Mouse (Mus musculus) stomach, embryonic 14.5 days (tissue): ENCODE data around the gene Rrm2. TPM values are rescaled to one million over a fixed set of nuclear protein-coding genes. Genes with fewer than 3 reads are reported as not detected.
A peak's percentile ranks its signal among the peaks of the same experiment; 100 is the strongest.

Source experiments
- ATAC-seq: fragments of 200-750 bp; cut with Nextera tagmentation; 2 replicates; pipeline ENCODE4 v1.8.0; 2017; ENCODE audit warnings: low read depth, moderate TSS enrichment; ENCODE audit not compliant: insufficient number of reproducible peaks, insufficient read depth, low FRiP score
- H3K27ac ChIP-seq: fragments of 300-500 bp; sonication (generic); 2 replicates; pipeline ENCODE4 v1.5.1; 2014; ENCODE audit warnings: mild to moderate bottlenecking, low read length, moderate library complexity, mixed read lengths
- H3K27me3 ChIP-seq: fragments of 300-500 bp; sonication (generic); 2 replicates; pipeline ENCODE4 v1.6.1; 2014; ENCODE audit warnings: low read length, control low read depth, mixed read lengths; ENCODE audit not compliant: control insufficient read depth, insufficient read depth
- H3K36me3 ChIP-seq: fragments of 300-500 bp; sonication (generic); 2 replicates; pipeline ENCODE4 v1.6.1; 2014; ENCODE audit warnings: mild to moderate bottlenecking, control low read depth, low read length, moderate library complexity, mixed read lengths; ENCODE audit not compliant: control insufficient read depth, insufficient read depth
- H3K4me1 ChIP-seq: fragments of 300-500 bp; sonication (generic); 2 replicates; pipeline ENCODE4 v1.6.1; 2014; ENCODE audit warnings: low read length, control low read depth, mixed read lengths; ENCODE audit not compliant: control insufficient read depth, insufficient read depth
- H3K4me2 ChIP-seq: fragments of 300-500 bp; sonication (generic); replicated peaks from 2 replicates; pipeline ENCODE4 v1.6.1; 2014; ENCODE audit warnings: low read depth, low read length, control low read depth
- H3K4me3 ChIP-seq: fragments of 300-500 bp; sonication (generic); 2 replicates; pipeline ENCODE4 v1.5.1; 2014; ENCODE audit warnings: low read depth, low read length, control low read depth
- H3K9ac ChIP-seq: fragments of 300-500 bp; sonication (generic); replicated peaks from 2 replicates; pipeline ENCODE4 v1.6.1; 2014; ENCODE audit warnings: low read depth, mild to moderate bottlenecking, control low read depth, low read length, moderate library complexity, mixed read lengths
- H3K9me3 ChIP-seq: fragments of 300-500 bp; sonication (generic); 2 replicates; pipeline ENCODE4 v1.6.1; 2016; ENCODE audit warnings: low read depth, low read length, control low read depth; ENCODE audit not compliant: control insufficient read depth
- WGBS: fragments of 180-500 bp; shearing (Covaris S2); extraction: QIAGEN DNeasy Blood & Tissue Kit; methylation state at CpG from one replicate; pipeline ENCODE4 v1.1.7; 2014; 5-methylcytosine and 5-hydroxymethylcytosine counted together
- polyA plus RNA-seq: library from polyadenylated mRNA; unstranded; fragments of >200 nt; fragmentation: Nextera tagmentation; extraction: Ambion mirVana; gene quantifications from 2 replicates; pipeline ENCODE4 v1.2.1, GENCODE M21; 2014

The Rrm2 gene
- polyA plus RNA-seq: 131 and 132 TPM in 2 replicates

- Histone ChIP-seq H3K27ac (peak within 1 kb of the TSS; percentile 74), H3K4me3 (peak within 1 kb of the TSS; percentile 77), H3K9me3 (no peaks in the 10 kb centered on the region), H3K36me3 (peaks cover 18% of the 10 kb centered on the region), H3K9ac (peak within 1 kb of the TSS; percentile 78), H3K4me2 (peak within 1 kb of the TSS; percentile 75), H3K4me1 (peaks cover 24% of the 10 kb centered on the region; the same call in 1 of the 2 replicates), H3K27me3 (no peaks in the 10 kb centered on the region)
- ATAC-seq: peak; percentile 88
- under 1% methylated on average over 83 of the region's 83 CpGs for WGBS
Observed at GRCm38 (mm10) chr12:24707954-24708823, at the start of gene Rrm2. Gene Rrm2 (plus strand): TSS chr12:24708241.

GRCm38 (mm10) chr12:24658998-24659397 lies 49.0 kb upstream of the Rrm2 start:
- WGBS: 86% methylated on average over 4 of the region's 4 CpGs
- H3K4me2 ChIP-seq: no peak overlapping the region
- H3K27me3 ChIP-seq: no peaks in the 10 kb centered on the region
- H3K4me3 ChIP-seq: no peak overlapping the region
- H3K27ac ChIP-seq: no peak overlapping the region
- H3K9me3 ChIP-seq: no peaks in the 10 kb centered on the region
- no peak for ATAC-seq
- no peak overlapping the region for H3K9ac ChIP-seq
- no peaks in the 10 kb centered on the region for H3K4me1 ChIP-seq
- peaks cover 58% of the 10 kb centered on the region for H3K36me3 ChIP-seq

GRCm38 (mm10) chr12:24659923-24660322 lies 48.1 kb upstream of the Rrm2 start:
- no peak for ATAC-seq
- Histone ChIP-seq H3K4me1 (no peaks in the 10 kb centered on the region), H3K36me3 (peaks cover 50% of the 10 kb centered on the region), H3K9me3 (no peaks in the 10 kb centered on the region), H3K9ac (no peak overlapping the region), H3K27me3 (no peaks in the 10 kb centered on the region), H3K4me2 (no peak overlapping the region), H3K4me3 (no peak overlapping the region), H3K27ac (no peak overlapping the region)
- 88% methylated on average over 9 of the region's 9 CpGs for WGBS

GRCm38 (mm10) chr12:24661100-24661499 lies 46.9 kb upstream of the Rrm2 start:
- no peak for ATAC-seq
- no peak overlapping the region for H3K4me2 ChIP-seq

GRCm38 (mm10) chr12:24662131-24662530 lies 45.9 kb upstream of the Rrm2 start:
- ATAC-seq: no peak
- H3K4me2 ChIP-seq: no peak overlapping the region
- no peak overlapping the region for H3K27ac ChIP-seq
- peaks cover 28% of the 10 kb centered on the region for H3K36me3 ChIP-seq
- H3K9ac ChIP-seq: no peak overlapping the region
- no peaks in the 10 kb centered on the region for H3K27me3 ChIP-seq
- H3K4me3 ChIP-seq: no peak overlapping the region
- no peaks in the 10 kb centered on the region for H3K4me1 ChIP-seq
- H3K9me3 ChIP-seq: no peaks in the 10 kb centered on the region
- WGBS: 78% methylated on average over 5 of the region's 5 CpGs

More at GRCm38 (mm10) chr12:24661100-24661499, 46.9 kb upstream of the Rrm2 start:
- no peak overlapping the region for H3K9ac ChIP-seq
- H3K4me1 ChIP-seq: no peaks in the 10 kb centered on the region
- H3K36me3 ChIP-seq: peaks cover 39% of the 10 kb centered on the region
- H3K4me3 ChIP-seq: no peak overlapping the region
- no peak overlapping the region for H3K27ac ChIP-seq
- WGBS: 86% methylated on average over 4 of the region's 4 CpGs
- H3K9me3 ChIP-seq: no peaks in the 10 kb centered on the region
- no peaks in the 10 kb centered on the region for H3K27me3 ChIP-seq

- no peak overlapping the region for H3K27ac ChIP-seq
Observed at GRCm38 (mm10) chr12:24680096-24680491, 27.9 kb upstream of the Rrm2 start.

GRCm38 (mm10) chr12:24680492-24681285 lies 27.4 kb upstream of the Rrm2 start:
- Histone ChIP-seq H3K27ac (no peak overlapping the region), H3K4me1 (peaks cover 15% of the 10 kb centered on the region), H3K9me3 (no peaks in the 10 kb centered on the region), H3K36me3 (no peaks in the 10 kb centered on the region; the same call in 1 of the 2 replicates), H3K4me2 (peak overlapping the region; percentile 93), H3K9ac (peak overlapping the region; percentile 45; the same call in 1 of the 2 replicates), H3K4me3 (peak overlapping the region; percentile 53), H3K27me3 (no peaks in the 10 kb centered on the region; the same call in 1 of the 2 replicates)
- WGBS: 3% methylated on average over 50 of the region's 61 CpGs
- ATAC-seq: peak; percentile 60

More at GRCm38 (mm10) chr12:24680096-24680491, 27.9 kb upstream of the Rrm2 start:
- ATAC-seq: no peak
- Histone ChIP-seq H3K4me1 (peaks cover 15% of the 10 kb centered on the region), H3K36me3 (no peaks in the 10 kb centered on the region; the same call in 1 of the 2 replicates), H3K9ac (no peak overlapping the region), H3K27me3 (no peaks in the 10 kb centered on the region; the same call in 1 of the 2 replicates), H3K9me3 (no peaks in the 10 kb centered on the region), H3K4me3 (peak overlapping the region; percentile 53), H3K4me2 (peak overlapping the region; percentile 93)
- WGBS: 25% methylated on average over 9 of the region's 9 CpGs
